Mouse (Mus musculus) ES-E14 (cell line): ENCODE results near the gene Rnf224. TPM values are rescaled to one million over a fixed set of nuclear protein-coding genes. Genes with fewer than 3 reads are reported as not detected.
A peak's percentile ranks its signal among the peaks of the same experiment; 100 is the strongest.

Source experiments
- DNase-seq: peaks from one replicate; pipeline ENCODE4 v3.0.0-alpha.2; 2013; ENCODE audit warnings: low read depth, low spot score
- H3K27ac ChIP-seq: 2 replicates; pipeline ENCODE4 v1.5.1; 2012; ENCODE audit warnings: low read depth, mild to moderate bottlenecking, low read length, moderate library complexity, mixed read lengths; ENCODE audit not compliant: poor library complexity, insufficient read depth, severe bottlenecking
- H3K36me3 ChIP-seq: 2 replicates; pipeline ENCODE4 v1.6.1; 2012; ENCODE audit warnings: mild to moderate bottlenecking, low read length, moderate library complexity, mixed read lengths; ENCODE audit not compliant: control insufficient read depth, poor library complexity, insufficient read depth, severe bottlenecking
- H3K4me1 ChIP-seq, 2 experiments: fragments of 150-350 bp in 1 of 2; sonication (generic) in 1 of 2; 2 replicates each; pipeline ENCODE4 v1.6.1; 2012; ENCODE audit warnings: low read length in 2 of 2, mild to moderate bottlenecking in 1 of 2, mixed read lengths in 1 of 2; ENCODE audit not compliant: control insufficient read depth in 2 of 2, insufficient read depth in 2 of 2, poor library complexity in 1 of 2
- H3K4me3 ChIP-seq, 2 experiments: fragments of 150-350 bp in 1 of 2; sonication (generic) in 1 of 2; 2 replicates each; pipeline ENCODE4 v1.5.1; 2012; ENCODE audit warnings: low read length in 2 of 2, low read depth in 1 of 2, mild to moderate bottlenecking in 1 of 2, mixed read lengths in 1 of 2; ENCODE audit not compliant: insufficient read depth in 1 of 2, poor library complexity in 1 of 2, severe bottlenecking in 1 of 2
- H3K9ac ChIP-seq: 2 replicates; pipeline ENCODE4 v1.6.1; 2012; ENCODE audit warnings: low read depth, mild to moderate bottlenecking, low read length, mixed read lengths; ENCODE audit not compliant: poor library complexity, insufficient read depth, severe bottlenecking
- H3K9me3 ChIP-seq: fragments of 150-350 bp; sonication (generic); 2 replicates; pipeline ENCODE4 v1.6.1; 2012; ENCODE audit warnings: low read depth, mild to moderate bottlenecking, low read length; ENCODE audit not compliant: control insufficient read depth, insufficient read depth
- CHD2 ChIP-seq: IDR thresholded peaks from 2 replicates; pipeline ENCODE4 v1.6.1; 2014; ENCODE audit warnings: mild to moderate bottlenecking, low read depth, low read length, inconsistent platforms
- HCFC1 ChIP-seq: IDR thresholded peaks from 2 replicates; pipeline ENCODE4 v1.6.1; 2012; ENCODE audit warnings: low read length, inconsistent platforms, borderline replicate concordance; ENCODE audit not compliant: insufficient read depth
- MAFK ChIP-seq: IDR thresholded peaks from 2 replicates; pipeline ENCODE4 v1.6.1; 2014; ENCODE audit warnings: mild to moderate bottlenecking, low read depth, low read length, inconsistent platforms; ENCODE audit not compliant: insufficient read depth
- ZC3H11A ChIP-seq: IDR thresholded peaks from 2 replicates; pipeline ENCODE4 v1.6.1; 2012; ENCODE audit warnings: low read depth, mild to moderate bottlenecking, inconsistent platforms, low read length, borderline replicate concordance
- ZNF384 ChIP-seq: IDR thresholded peaks from 2 replicates; pipeline ENCODE4 v1.6.1; 2012; ENCODE audit warnings: low read depth, low read length, inconsistent platforms
- in situ Hi-C, 2 experiments: fragments of 600-800 bp; cut with MboI; formaldehyde crosslinking; loops; one replicate each; pipeline ENCODE4 v1.15.1; 2025; ENCODE audit warnings: low sequenced_read_pairs in 2 of 2, inconsistent platforms in 1 of 2; ENCODE audit not compliant: unreplicated experiment in 2 of 2
- total RNA-seq: library from RNA; depleted of rRNA; stranded (reverse); fragments of 300-350 nt; gene quantifications from 2 replicates; pipeline ENCODE4 v1.2.3, GENCODE M21; 2012; rRNA removed

Gene Rnf224
- 0.18 and 0.21 TPM in 2 replicates for total RNA-seq

GRCm38 (mm10) chr2:25236614-25237013 is at the start of gene Rnf224:
Gene Rnf224, minus strand, starts transcription at chr2:25236787.
- no peaks in the 10 kb centered on the region for H3K36me3 ChIP-seq
- DNase-seq, result no peak
- no peak within 1 kb of the TSS for H3K4me3 ChIP-seq
- in situ Hi-C loops, result no loop called here
- no peak within 1 kb of the TSS for H3K27ac ChIP-seq
- H3K4me1 ChIP-seq, result peaks cover 11 to 39% of the 10 kb centered on the region in 2 experiments
- TF ChIP-seq MAFK (no peak), ZNF384 (no peak), CHD2 (no peak), ZC3H11A (no peak), HCFC1 (no peak)
- H3K9me3 ChIP-seq, result no peaks in the 10 kb centered on the region
- H3K9ac ChIP-seq, result no peak within 1 kb of the TSS

- peaks cover 0 to 8% of the 10 kb centered on the region in 2 experiments; a peak in 1 of 4 replicates for H3K4me1 ChIP-seq
- H3K9ac ChIP-seq, result no peak overlapping the region
- no peak overlapping the region for H3K4me3 ChIP-seq
- H3K27ac ChIP-seq, result no peak overlapping the region
- TF ChIP-seq HCFC1 (no peak), MAFK (no peak), ZC3H11A (no peak), CHD2 (no peak), ZNF384 (no peak)
- peaks cover 17% of the 10 kb centered on the region; the same call in 1 of the 2 replicates for H3K36me3 ChIP-seq
- H3K9me3 ChIP-seq, result no peaks in the 10 kb centered on the region
- DNase-seq, result no peak
- in situ Hi-C loops, result no loop called here
These were observed 49.7 kb upstream of the Rnf224 start for GRCm38 (mm10) chr2:25286314-25286713.

GRCm38 (mm10) chr2:25285551-25285950 is 49.0 kb upstream of the Rnf224 start:
- Histone ChIP-seq H3K9ac (no peak overlapping the region), H3K4me1 (peaks cover 0 to 6% of the 10 kb centered on the region in 2 experiments; a peak in 1 of 4 replicates), H3K9me3 (no peaks in the 10 kb centered on the region), H3K4me3 (no peak overlapping the region), H3K27ac (no peak overlapping the region), H3K36me3 (peaks cover 20% of the 10 kb centered on the region)
- in situ Hi-C loops, result no loop called here
- DNase-seq, result no peak
- no peak for TF ChIP-seq HCFC1
- TF ChIP-seq CHD2, result no peak
- TF ChIP-seq ZNF384, result no peak
- TF ChIP-seq MAFK, result no peak
- no peak for TF ChIP-seq ZC3H11A

GRCm38 (mm10) chr2:25278928-25279882 is 42.6 kb upstream of the Rnf224 start:
- in situ Hi-C loops, result no loop called here
- Histone ChIP-seq H3K27ac (no peak overlapping the region), H3K36me3 (peaks cover 46% of the 10 kb centered on the region), H3K9ac (no peak overlapping the region), H3K9me3 (no peaks in the 10 kb centered on the region), H3K4me3 (no peak overlapping the region), H3K4me1 (no peaks in the 10 kb centered on the region)
- no peak for TF ChIP-seq CHD2
- TF ChIP-seq ZNF384, result no peak
- TF ChIP-seq ZC3H11A, result peak; percentile 43
- peak; percentile 95 for DNase-seq
